Mouse (Mus musculus) midbrain, embryonic 12.5 days (tissue): Measurements from ENCODE around the gene Sars2. TPM values are rescaled to one million over a fixed set of nuclear protein-coding genes. Genes with fewer than 3 reads are reported as not detected.
"Not testable (repeated sequence)": the region's sequence is repeated elsewhere in the genome, so short reads cannot be mapped to it uniquely, and the experiment has no call there.

Experiments used
- ATAC-seq: fragments of 200-750 bp; cut with Nextera tagmentation; 2 replicates; pipeline ENCODE4 v1.8.0; 2017; ENCODE audit warnings: low read depth, moderate TSS enrichment, moderate library complexity; ENCODE audit not compliant: low FRiP score
- H3K27ac ChIP-seq: fragments of 300-500 bp; sonication (generic); replicated peaks from 2 replicates; pipeline ENCODE4 v1.5.1; 2016; ENCODE audit warnings: mild to moderate bottlenecking
- H3K27me3 ChIP-seq: fragments of 300-500 bp; sonication (generic); 2 replicates; pipeline ENCODE4 v1.6.1; 2016; ENCODE audit warnings: mild to moderate bottlenecking
- H3K36me3 ChIP-seq: fragments of 300-500 bp; sonication (generic); 2 replicates; pipeline ENCODE4 v1.6.1; 2016
- H3K4me1 ChIP-seq: fragments of 300-500 bp; sonication (generic); 2 replicates; pipeline ENCODE4 v1.6.1; 2016
- H3K4me2 ChIP-seq: fragments of 300-500 bp; sonication (generic); replicated peaks from 2 replicates; pipeline ENCODE4 v1.6.1; 2016; ENCODE audit warnings: mild to moderate bottlenecking, moderate library complexity
- H3K4me3 ChIP-seq: fragments of 300-500 bp; sonication (generic); 2 replicates; pipeline ENCODE4 v1.5.1; 2016; ENCODE audit warnings: mild to moderate bottlenecking
- H3K9ac ChIP-seq: fragments of 300-500 bp; sonication (generic); replicated peaks from 2 replicates; pipeline ENCODE4 v1.6.1; 2016; ENCODE audit warnings: mild to moderate bottlenecking, moderate library complexity
- H3K9me3 ChIP-seq: fragments of 300-500 bp; sonication (generic); 2 replicates; pipeline ENCODE4 v1.6.1; 2016; ENCODE audit warnings: mild to moderate bottlenecking
- WGBS: fragments of 180-500 bp; shearing (Covaris S2); methylation state at CpG from one replicate; pipeline ENCODE4 v1.1.7; 2016; 5-methylcytosine and 5-hydroxymethylcytosine counted together
- polyA plus RNA-seq: library from polyadenylated mRNA; unstranded; fragments of >200 nt; fragmentation: Nextera tagmentation; extraction: Ambion mirVana; gene quantifications from 2 replicates; pipeline ENCODE4 v1.2.1, GENCODE M21; 2016

The Sars2 gene
- polyA plus RNA-seq, result 30.7 and 30.9 TPM in 2 replicates

- peak within 1 kb of the TSS; percentile 78 for H3K4me3 ChIP-seq
- WGBS, result under 1% methylated on average over 39 of the region's 39 CpGs
- H3K36me3 ChIP-seq, result peaks cover 45% of the 10 kb centered on the region
- peaks cover 13% of the 10 kb centered on the region for H3K4me1 ChIP-seq
- H3K27ac ChIP-seq, result peak within 1 kb of the TSS; percentile 65
- peak within 1 kb of the TSS; percentile 83 for H3K4me2 ChIP-seq
- H3K9ac ChIP-seq, result peak within 1 kb of the TSS; percentile 81
- no peaks in the 10 kb centered on the region for H3K27me3 ChIP-seq
- no peaks in the 10 kb centered on the region for H3K9me3 ChIP-seq
- peak; percentile 99 for ATAC-seq
Observed at GRCm38 (mm10) chr7:28741709-28742438, at the start of gene Sars2, which contains the start of gene Mrps12. Sars2 (plus strand) TSS chr7:28741992. Mrps12 (minus strand) TSS chr7:28741820.

GRCm38 (mm10) chr7:28692545-28693320 is 49.1 kb upstream of the Sars2 start, which contains the start of gene Fbxo27:
Fbxo27 (plus strand) TSS chr7:28692849.
- Histone ChIP-seq H3K4me3 (peak within 1 kb of the TSS; percentile 52), H3K9me3 (no peaks in the 10 kb centered on the region), H3K27ac (no peak within 1 kb of the TSS), H3K9ac (peak within 1 kb of the TSS; percentile 54), H3K4me1 (peaks cover 19% of the 10 kb centered on the region), H3K27me3 (peaks cover 37% of the 10 kb centered on the region), H3K36me3 (no peaks in the 10 kb centered on the region), H3K4me2 (peak within 1 kb of the TSS; percentile 83)
- peak; percentile 30 for ATAC-seq
- WGBS, result 20% methylated on average over 27 of the region's 30 CpGs

- no peaks in the 10 kb centered on the region for H3K9me3 ChIP-seq
- H3K36me3 ChIP-seq, result no peaks in the 10 kb centered on the region
- H3K27ac ChIP-seq, result no peak overlapping the region
- H3K9ac ChIP-seq, result peak overlapping the region; percentile 54
- H3K4me2 ChIP-seq, result peak overlapping the region; percentile 83
- H3K27me3 ChIP-seq, result peaks cover 37% of the 10 kb centered on the region
- WGBS, result 1% methylated on average over 35 of the region's 38 CpGs
- peak; percentile 81 for ATAC-seq
- H3K4me3 ChIP-seq, result peak overlapping the region; percentile 52
- H3K4me1 ChIP-seq, result peaks cover 19% of the 10 kb centered on the region
Observed at GRCm38 (mm10) chr7:28693321-28693966, 48.3 kb upstream of the Sars2 start.

- Histone ChIP-seq H3K4me3 (no peak overlapping the region), H3K4me1 (peaks cover 19% of the 10 kb centered on the region), H3K27me3 (peaks cover 37% of the 10 kb centered on the region), H3K27ac (no peak overlapping the region), H3K9ac (no peak overlapping the region), H3K36me3 (no peaks in the 10 kb centered on the region), H3K9me3 (no peaks in the 10 kb centered on the region), H3K4me2 (0 out of 2 replicates have a peak overlapping the region, but pooled peaks have one; percentile 83)
- WGBS, result 10% methylated on average over 14 of the region's 14 CpGs
- ATAC-seq, result no peak
Observed at GRCm38 (mm10) chr7:28694423-28694822, 47.4 kb upstream of the Sars2 start.

GRCm38 (mm10) chr7:28694966-28695511 is 46.8 kb upstream of the Sars2 start:
- no peak overlapping the region for H3K9ac ChIP-seq
- no peaks in the 10 kb centered on the region for H3K36me3 ChIP-seq
- no peak overlapping the region for H3K27ac ChIP-seq
- no peak overlapping the region for H3K4me3 ChIP-seq
- peaks cover 37% of the 10 kb centered on the region for H3K27me3 ChIP-seq
- 64% methylated on average over 8 of the region's 8 CpGs for WGBS
- no peak overlapping the region for H3K4me2 ChIP-seq
- H3K9me3 ChIP-seq, result no peaks in the 10 kb centered on the region
- ATAC-seq, result no peak
- H3K4me1 ChIP-seq, result peaks cover 19% of the 10 kb centered on the region

- Histone ChIP-seq H3K4me1 (peaks cover 19% of the 10 kb centered on the region), H3K9me3 (no peaks in the 10 kb centered on the region), H3K36me3 (no peaks in the 10 kb centered on the region), H3K4me3 (no peak overlapping the region), H3K27ac (no peak overlapping the region), H3K9ac (no peak overlapping the region), H3K27me3 (peaks cover 30% of the 10 kb centered on the region), H3K4me2 (no peak overlapping the region)
- no peak for ATAC-seq
- WGBS, result 96% methylated on average over 11 of the region's 11 CpGs
Observed at GRCm38 (mm10) chr7:28697277-28697676, 44.5 kb upstream of the Sars2 start.

GRCm38 (mm10) chr7:28700269-28700668 is 41.5 kb upstream of the Sars2 start:
- H3K9me3 ChIP-seq, result no peaks in the 10 kb centered on the region
- H3K27ac ChIP-seq, result no peak overlapping the region
- peaks cover 2% of the 10 kb centered on the region; the same call in 1 of the 2 replicates for H3K27me3 ChIP-seq
- no peak overlapping the region for H3K4me3 ChIP-seq
- WGBS, result 92% methylated on average over 4 of the region's 4 CpGs
- ATAC-seq, result no peak
- H3K9ac ChIP-seq, result no peak overlapping the region
- H3K4me2 ChIP-seq, result no peak overlapping the region
- H3K4me1 ChIP-seq, result no peaks in the 10 kb centered on the region
- H3K36me3 ChIP-seq, result no peaks in the 10 kb centered on the region

- WGBS, result 95% methylated on average over 12 of the region's 12 CpGs
- not testable (repeated sequence) for H3K36me3 ChIP-seq
Observed at GRCm38 (mm10) chr7:28701306-28701705, 40.5 kb upstream of the Sars2 start.

GRCm38 (mm10) chr7:28702601-28703143 is 39.1 kb upstream of the Sars2 start:
- H3K9ac ChIP-seq, result no peak overlapping the region
- H3K4me2 ChIP-seq, result no peak overlapping the region
- H3K4me3 ChIP-seq, result no peak overlapping the region
- H3K27ac ChIP-seq, result no peak overlapping the region
- H3K9me3 ChIP-seq, result no peaks in the 10 kb centered on the region
- H3K36me3 ChIP-seq, result no peaks in the 10 kb centered on the region
- 73% methylated on average over 9 of the region's 9 CpGs for WGBS
- no peaks in the 10 kb centered on the region for H3K27me3 ChIP-seq
- no peaks in the 10 kb centered on the region for H3K4me1 ChIP-seq
- ATAC-seq, result no peak

More at GRCm38 (mm10) chr7:28701306-28701705, 40.5 kb upstream of the Sars2 start:
- H3K9me3 ChIP-seq, ATAC-seq, H3K4me2 ChIP-seq, H3K9ac ChIP-seq, H3K4me3 ChIP-seq, H3K27me3 ChIP-seq, H3K4me1 ChIP-seq, H3K27ac ChIP-seq: not testable (repeated sequence)

GRCm38 (mm10) chr7:28709454-28709853 is 32.3 kb upstream of the Sars2 start:
- H3K27me3 ChIP-seq, result no peaks in the 10 kb centered on the region
- H3K4me3 ChIP-seq, result no peak overlapping the region
- H3K4me1 ChIP-seq, result no peaks in the 10 kb centered on the region
- H3K36me3 ChIP-seq, result no peaks in the 10 kb centered on the region
- H3K9ac ChIP-seq, result no peak overlapping the region
- H3K4me2 ChIP-seq, result no peak overlapping the region
- no peaks in the 10 kb centered on the region for H3K9me3 ChIP-seq
- ATAC-seq, result no peak
- no peak overlapping the region for H3K27ac ChIP-seq

- Histone ChIP-seq H3K9ac (no peak overlapping the region), H3K27me3 (no peaks in the 10 kb centered on the region), H3K4me1 (no peaks in the 10 kb centered on the region), H3K27ac (no peak overlapping the region), H3K4me3 (no peak overlapping the region), H3K4me2 (no peak overlapping the region), H3K9me3 (no peaks in the 10 kb centered on the region), H3K36me3 (no peaks in the 10 kb centered on the region)
- ATAC-seq, result no peak
- WGBS, result 63% methylated on average over 3 of the region's 3 CpGs
Observed at GRCm38 (mm10) chr7:28710962-28711361, 30.8 kb upstream of the Sars2 start.
